Mouse (Mus musculus) lung, embryonic 16.5 days (tissue): ENCODE measurements around the gene Peak1. TPM values are rescaled to one million over a fixed set of nuclear protein-coding genes. Genes with fewer than 3 reads are reported as not detected.

Experiments
- ATAC-seq: fragments of 200-750 bp; cut with Nextera tagmentation; 2 replicates; pipeline ENCODE4 v1.8.0; 2017; ENCODE audit warnings: low read depth, mild to moderate bottlenecking, moderate library complexity
- H3K27ac ChIP-seq: fragments of 300-500 bp; sonication (generic); 2 replicates; pipeline ENCODE4 v1.5.1; 2014; ENCODE audit warnings: mild to moderate bottlenecking, control low read depth, low read length
- H3K27me3 ChIP-seq: fragments of 300-500 bp; sonication (generic); 2 replicates; pipeline ENCODE4 v1.6.1; 2014; ENCODE audit warnings: low read depth, low read length, mixed read lengths; ENCODE audit not compliant: control insufficient read depth, insufficient read depth
- H3K36me3 ChIP-seq: fragments of 300-500 bp; sonication (generic); 2 replicates; pipeline ENCODE4 v1.6.1; 2014; ENCODE audit warnings: low read length; ENCODE audit not compliant: control insufficient read depth, insufficient read depth
- H3K4me1 ChIP-seq: fragments of 300-500 bp; sonication (generic); replicated peaks from 2 replicates; pipeline ENCODE4 v1.6.1; 2014; ENCODE audit warnings: low read length, mixed read lengths; ENCODE audit not compliant: control insufficient read depth, insufficient read depth
- H3K4me2 ChIP-seq: fragments of 300-500 bp; sonication (generic); 2 replicates; pipeline ENCODE4 v1.6.1; 2014; ENCODE audit warnings: low read depth, low read length, control low read depth
- H3K4me3 ChIP-seq: fragments of 300-500 bp; sonication (generic); 2 replicates; pipeline ENCODE4 v1.5.1; 2014; ENCODE audit warnings: mild to moderate bottlenecking, low read length, control low read depth
- H3K9ac ChIP-seq: fragments of 300-500 bp; sonication (generic); 2 replicates; pipeline ENCODE4 v1.6.1; 2014; ENCODE audit warnings: low read length, control low read depth
- H3K9me3 ChIP-seq: fragments of 300-500 bp; sonication (generic); 2 replicates; pipeline ENCODE4 v1.6.1; 2016; ENCODE audit warnings: low read length; ENCODE audit not compliant: control insufficient read depth
- WGBS: fragments of 180-500 bp; shearing (Covaris S2); extraction: QIAGEN DNeasy Blood & Tissue Kit; methylation state at CpG from one replicate; pipeline ENCODE4 v1.1.7; 2014; 5-methylcytosine and 5-hydroxymethylcytosine counted together
- polyA plus RNA-seq: library from polyadenylated mRNA; unstranded; fragments of >200 nt; fragmentation: Nextera tagmentation; extraction: Ambion mirVana; gene quantifications from 2 replicates; pipeline ENCODE4 v1.2.1, GENCODE M21; 2015

Peak1 gene
- polyA plus RNA-seq, 1 experiment from 2014 or later: 26.4 TPM

- H3K4me1 ChIP-seq: no peaks in the 10 kb centered on the region
- no peak overlapping the region for H3K4me3 ChIP-seq
- no peak overlapping the region for H3K9ac ChIP-seq
- WGBS: 74% methylated on average over 5 of the region's 5 CpGs
- H3K36me3 ChIP-seq: no peaks in the 10 kb centered on the region
- H3K9me3 ChIP-seq: no peaks in the 10 kb centered on the region
- H3K27me3 ChIP-seq: no peaks in the 10 kb centered on the region
- H3K27ac ChIP-seq: no peak overlapping the region
- no peak for ATAC-seq
- H3K4me2 ChIP-seq: no peak overlapping the region
Measured at GRCm38 (mm10) chr9:56265460-56266199, 152.2 kb downstream of the Peak1 start.

DNA sequence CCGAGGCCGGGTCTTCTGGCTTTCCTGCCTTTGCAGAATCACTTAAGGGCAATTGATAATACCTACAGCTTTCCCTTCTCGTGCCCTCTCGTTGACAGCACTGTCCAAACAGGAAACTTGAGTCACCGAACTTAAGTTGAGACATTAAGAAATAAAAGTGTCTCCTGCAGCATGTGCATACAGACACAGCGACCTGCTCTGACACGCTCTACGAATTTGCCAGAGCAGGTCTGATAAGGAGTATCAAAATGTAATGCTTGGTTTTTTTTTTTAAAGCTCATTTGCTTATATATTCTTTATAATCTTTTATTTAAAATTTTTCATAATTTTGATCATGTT lies 152.9 kb downstream of the Peak1 start:
- H3K27ac ChIP-seq: no peak overlapping the region

DNA sequence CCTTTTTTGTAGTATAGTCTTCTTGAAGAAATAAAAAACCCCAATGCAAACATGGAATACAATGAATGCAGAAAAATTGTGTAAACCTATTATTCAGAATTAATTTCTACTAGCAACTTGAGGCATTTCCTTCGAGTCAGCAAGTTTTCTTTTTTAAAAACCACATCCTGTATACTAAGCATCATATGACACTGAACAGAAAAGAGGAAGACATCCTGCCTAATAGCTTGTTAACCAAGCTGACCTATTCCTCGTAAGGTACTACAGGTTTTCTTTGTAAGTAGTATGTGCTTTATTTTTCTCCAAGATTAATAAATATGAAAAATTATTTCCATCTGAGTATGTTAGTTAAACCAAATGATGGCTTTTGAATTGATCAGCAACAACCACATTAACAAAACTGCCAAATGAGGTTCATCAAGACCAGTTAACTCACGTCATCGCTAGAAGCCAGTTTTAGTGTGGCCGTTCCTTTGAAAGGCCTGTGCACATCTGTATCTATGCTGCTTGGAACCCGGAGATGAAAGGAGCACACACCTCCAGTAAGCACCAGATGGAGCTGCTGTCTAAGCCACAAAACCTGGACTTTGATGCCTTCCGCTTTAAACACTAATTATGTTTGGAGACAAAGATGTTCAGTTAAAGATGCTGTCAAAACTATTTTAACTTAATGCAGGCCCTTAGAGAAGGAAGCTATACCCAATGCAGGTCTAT lies 153.4 kb downstream of the Peak1 start:
- Histone ChIP-seq H3K36me3 (no peaks in the 10 kb centered on the region), H3K4me3 (no peak overlapping the region), H3K4me1 (no peaks in the 10 kb centered on the region; the same call in 1 of the 2 replicates), H3K9me3 (peaks cover 5% of the 10 kb centered on the region), H3K9ac (no peak overlapping the region), H3K27me3 (no peaks in the 10 kb centered on the region), H3K27ac (no peak overlapping the region), H3K4me2 (no peak overlapping the region)
- no peak for ATAC-seq
- 56% methylated on average over 7 of the region's 7 CpGs for WGBS

More for the DNA sequence above, 152.9 kb downstream of the Peak1 start:
- Histone ChIP-seq H3K4me3 (no peak overlapping the region), H3K4me1 (no peaks in the 10 kb centered on the region), H3K4me2 (no peak overlapping the region), H3K27me3 (no peaks in the 10 kb centered on the region), H3K36me3 (no peaks in the 10 kb centered on the region), H3K9ac (no peak overlapping the region), H3K9me3 (peaks cover 5% of the 10 kb centered on the region)
- WGBS: 29% methylated on average over 8 of the region's 8 CpGs
- no peak for ATAC-seq

DNA sequence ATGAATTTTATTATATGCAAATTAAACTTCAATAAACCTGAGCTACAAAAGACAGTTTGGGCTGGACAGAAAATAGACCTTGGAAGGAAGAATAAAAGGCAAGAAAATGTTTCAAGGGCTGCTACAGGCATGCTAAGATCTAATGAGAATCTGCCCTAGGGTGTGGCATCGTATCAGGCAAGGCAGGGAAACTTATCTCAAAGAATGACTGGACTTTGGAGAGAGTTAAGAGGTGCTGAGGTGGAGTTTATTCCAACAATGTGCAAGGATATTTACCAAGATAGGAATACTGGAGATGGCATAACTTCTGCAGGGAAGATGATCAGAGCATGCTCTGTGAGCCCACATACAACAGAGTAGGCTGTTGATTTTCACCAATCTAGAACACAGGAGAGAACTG lies 154.8 kb downstream of the Peak1 start:
- Histone ChIP-seq H3K4me2 (no peak overlapping the region), H3K36me3 (peaks cover 7% of the 10 kb centered on the region), H3K9ac (no peak overlapping the region), H3K4me3 (no peak overlapping the region), H3K27ac (no peak overlapping the region), H3K9me3 (peaks cover 5% of the 10 kb centered on the region), H3K4me1 (no peaks in the 10 kb centered on the region; the same call in 1 of the 2 replicates), H3K27me3 (no peaks in the 10 kb centered on the region)
- ATAC-seq: no peak
- WGBS: 81% methylated on average over 1 of the region's 1 CpGs

- no peak overlapping the region for H3K27ac ChIP-seq
- no peak overlapping the region for H3K4me3 ChIP-seq
- no peaks in the 10 kb centered on the region for H3K27me3 ChIP-seq
- peaks cover 5% of the 10 kb centered on the region for H3K9me3 ChIP-seq
- H3K4me2 ChIP-seq: no peak overlapping the region
- ATAC-seq: no peak
- H3K9ac ChIP-seq: no peak overlapping the region
- peaks cover 12% of the 10 kb centered on the region for H3K36me3 ChIP-seq
- WGBS: 78% methylated on average over 14 of the region's 14 CpGs
- H3K4me1 ChIP-seq: peaks cover 2% of the 10 kb centered on the region; the same call in 1 of the 2 replicates
Measured at GRCm38 (mm10) chr9:56260495-56261136, 157.3 kb downstream of the Peak1 start.

DNA sequence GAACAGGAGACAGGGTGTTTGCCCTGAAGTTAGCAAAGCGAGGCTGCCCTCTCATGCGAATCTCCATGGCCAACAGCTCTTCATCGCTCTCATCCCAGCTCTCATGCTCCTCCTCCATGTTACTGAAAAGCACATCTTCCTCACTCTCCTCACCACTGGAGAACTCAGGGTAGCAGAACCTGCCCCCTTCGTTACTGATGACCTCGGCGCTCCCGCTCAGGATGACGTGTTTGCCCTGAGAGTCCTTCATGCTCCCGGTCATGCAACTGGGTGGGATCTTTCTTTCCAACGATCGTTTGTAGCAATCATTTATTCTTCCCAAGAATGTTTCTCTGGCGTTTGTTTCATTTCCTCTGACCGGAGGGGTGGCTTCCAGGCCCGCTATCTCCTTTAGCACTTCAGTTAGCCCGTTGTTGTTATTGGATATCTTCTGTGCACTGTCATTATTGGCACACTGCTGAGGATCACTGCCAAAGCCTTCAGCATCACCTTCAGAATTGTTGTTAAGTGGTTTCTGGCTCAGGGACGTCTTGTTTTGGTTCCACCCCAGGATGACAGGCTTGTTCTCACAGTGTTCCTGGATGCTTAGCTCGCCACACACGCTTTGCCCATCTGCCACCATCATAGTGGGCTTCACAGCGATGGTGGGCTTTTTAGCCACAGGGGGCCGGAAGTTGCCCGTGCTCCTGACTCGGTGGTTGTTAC lies 157.9 kb downstream of the Peak1 start:
- Histone ChIP-seq H3K4me2 (no peak overlapping the region), H3K27ac (no peak overlapping the region), H3K4me1 (peaks cover 2% of the 10 kb centered on the region; the same call in 1 of the 2 replicates), H3K9ac (no peak overlapping the region), H3K4me3 (no peak overlapping the region), H3K9me3 (peaks cover 5% of the 10 kb centered on the region), H3K27me3 (no peaks in the 10 kb centered on the region), H3K36me3 (peaks cover 12% of the 10 kb centered on the region)
- peak; percentile 82 for ATAC-seq
- WGBS: 60% methylated on average over 22 of the region's 22 CpGs

DNA sequence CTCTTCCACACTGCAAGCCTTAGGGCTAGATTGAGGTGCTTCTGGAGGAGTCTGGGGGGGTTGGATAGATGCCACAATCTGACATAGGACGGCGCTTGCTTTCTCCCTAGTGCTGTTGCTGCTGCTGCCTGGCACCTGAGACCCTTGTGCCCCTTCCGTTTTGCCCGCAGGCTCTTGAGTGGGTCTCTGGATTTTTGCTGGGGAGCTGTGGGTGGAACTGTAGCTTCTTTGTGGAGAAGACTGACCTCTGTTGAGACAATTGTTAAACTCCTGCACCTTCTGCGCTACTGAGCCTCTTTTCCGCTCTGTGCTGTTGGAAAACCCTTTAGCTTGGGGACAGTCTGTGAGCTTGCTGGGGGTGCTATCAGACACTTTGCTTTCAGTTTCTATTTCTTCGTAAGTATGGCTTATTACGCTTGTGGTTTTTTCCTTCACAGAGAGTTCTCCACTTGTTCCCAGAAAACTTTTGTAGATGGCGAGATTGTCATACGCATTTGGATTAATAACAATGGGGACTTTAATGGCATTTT lies 159.5 kb downstream of the Peak1 start:
- 92% methylated on average over 10 of the region's 10 CpGs for WGBS
- no peaks in the 10 kb centered on the region for H3K27me3 ChIP-seq
- peaks cover 12% of the 10 kb centered on the region for H3K36me3 ChIP-seq
- H3K27ac ChIP-seq: no peak overlapping the region
- peaks cover 5% of the 10 kb centered on the region for H3K9me3 ChIP-seq
- no peak overlapping the region for H3K4me2 ChIP-seq
- no peak overlapping the region for H3K4me3 ChIP-seq
- no peak for ATAC-seq
- peaks cover 2% of the 10 kb centered on the region; the same call in 1 of the 2 replicates for H3K4me1 ChIP-seq
- H3K9ac ChIP-seq: no peak overlapping the region

DNA sequence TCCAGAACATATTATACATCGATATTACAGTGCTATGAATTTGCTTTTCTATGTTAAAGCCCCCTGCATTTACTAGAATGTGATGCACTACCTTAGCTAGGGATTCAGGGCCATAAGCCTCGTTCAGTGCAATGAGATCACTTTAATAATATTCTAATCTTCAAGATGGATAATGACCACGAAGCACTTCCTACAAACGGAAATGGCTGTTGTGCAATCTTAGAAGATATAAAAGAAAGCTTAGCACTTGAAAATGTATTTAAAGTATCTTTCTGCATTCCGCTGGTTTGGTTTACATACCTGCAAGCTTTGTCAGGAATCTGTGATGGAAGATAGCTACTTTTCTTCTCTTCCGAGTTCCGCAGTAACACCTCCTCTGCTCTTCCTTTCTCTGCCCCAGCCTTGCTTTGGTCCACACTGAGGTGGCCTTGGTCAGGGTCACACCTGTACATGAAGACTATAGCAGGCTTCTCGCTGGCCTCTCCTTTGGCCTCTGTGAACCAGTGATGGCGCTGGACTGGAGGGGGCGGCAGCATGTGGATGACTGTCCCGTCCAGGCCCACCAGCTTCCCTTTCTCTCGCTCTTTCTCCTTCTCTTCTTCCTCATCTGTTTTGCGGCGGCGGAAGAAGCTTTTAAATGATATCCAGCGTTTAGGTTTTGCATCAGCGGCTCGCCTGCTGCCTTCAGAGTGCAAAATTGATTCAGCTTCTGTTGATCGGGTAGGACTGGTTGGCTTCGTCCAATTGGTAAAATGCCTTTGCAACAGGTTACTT lies 160.5 kb downstream of the Peak1 start:
- H3K9me3 ChIP-seq: peaks cover 5% of the 10 kb centered on the region
- 88% methylated on average over 20 of the region's 20 CpGs for WGBS
- no peak overlapping the region for H3K4me2 ChIP-seq
- H3K36me3 ChIP-seq: peaks cover 12% of the 10 kb centered on the region
- H3K4me3 ChIP-seq: no peak overlapping the region
- H3K27ac ChIP-seq: no peak overlapping the region
- no peak overlapping the region for H3K9ac ChIP-seq
- peaks cover 2% of the 10 kb centered on the region; the same call in 1 of the 2 replicates for H3K4me1 ChIP-seq
- no peak for ATAC-seq
- no peaks in the 10 kb centered on the region for H3K27me3 ChIP-seq
